Mouse (Mus musculus) kidney, adult 2 months (tissue): ENCODE results near the gene Galntl6.

Experiments
- CTCF ChIP-seq: fragments of 200-500 bp; conservative IDR thresholded peaks from 2 replicates; pipeline ENCODE4 v1.5.1; 2011; ENCODE audit warnings: low read depth, mild to moderate bottlenecking, control low read depth, low read length, moderate library complexity, mixed read lengths; ENCODE audit not compliant: insufficient read depth, insufficient read length
- POLR2A ChIP-seq: fragments of 200-500 bp; IDR thresholded peaks from one replicate; pipeline ENCODE4 v1.6.1; 2011; ENCODE audit warnings: low read depth, low read length, control low read depth

DNA sequence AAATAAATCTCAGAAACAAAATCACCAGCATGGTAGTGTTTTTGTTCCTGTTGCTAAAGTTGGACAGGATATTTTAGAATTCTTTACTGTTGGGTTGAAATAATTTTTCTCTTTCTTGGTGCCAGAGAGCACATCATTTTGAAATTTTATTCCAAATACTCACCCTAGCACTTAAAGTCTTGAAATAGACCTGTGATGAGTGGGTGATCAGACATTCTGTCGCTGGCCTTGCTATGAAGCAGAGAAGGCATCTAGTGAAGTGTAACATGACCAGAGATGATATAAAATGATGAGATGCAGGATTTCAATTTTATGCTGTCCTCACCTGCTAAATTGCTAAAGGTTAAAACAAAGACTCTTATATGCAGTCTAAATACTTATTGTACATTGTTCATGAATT is 581.3 kb downstream of the Galntl6 start:
- TF ChIP-seq CTCF, result no peak
- TF ChIP-seq POLR2A, result no peak
